Mouse (Mus musculus) cortical plate, adult 2 months (tissue): ENCODE results near the gene Grtp1.

Source experiments
- CTCF ChIP-seq: fragments of 200-500 bp; IDR thresholded peaks from 2 replicates; pipeline ENCODE4 v1.5.1; 2011; ENCODE audit warnings: mild to moderate bottlenecking, control low read depth, low read length; ENCODE audit not compliant: insufficient read depth; ENCODE audit errors: extremely low read depth
- POLR2A ChIP-seq: fragments of 200-500 bp; IDR thresholded peaks from 2 replicates; pipeline ENCODE4 v1.6.1; 2011; ENCODE audit warnings: mild to moderate bottlenecking, low read length, control low read depth; ENCODE audit not compliant: insufficient read depth; ENCODE audit errors: extremely low read depth

DNA sequence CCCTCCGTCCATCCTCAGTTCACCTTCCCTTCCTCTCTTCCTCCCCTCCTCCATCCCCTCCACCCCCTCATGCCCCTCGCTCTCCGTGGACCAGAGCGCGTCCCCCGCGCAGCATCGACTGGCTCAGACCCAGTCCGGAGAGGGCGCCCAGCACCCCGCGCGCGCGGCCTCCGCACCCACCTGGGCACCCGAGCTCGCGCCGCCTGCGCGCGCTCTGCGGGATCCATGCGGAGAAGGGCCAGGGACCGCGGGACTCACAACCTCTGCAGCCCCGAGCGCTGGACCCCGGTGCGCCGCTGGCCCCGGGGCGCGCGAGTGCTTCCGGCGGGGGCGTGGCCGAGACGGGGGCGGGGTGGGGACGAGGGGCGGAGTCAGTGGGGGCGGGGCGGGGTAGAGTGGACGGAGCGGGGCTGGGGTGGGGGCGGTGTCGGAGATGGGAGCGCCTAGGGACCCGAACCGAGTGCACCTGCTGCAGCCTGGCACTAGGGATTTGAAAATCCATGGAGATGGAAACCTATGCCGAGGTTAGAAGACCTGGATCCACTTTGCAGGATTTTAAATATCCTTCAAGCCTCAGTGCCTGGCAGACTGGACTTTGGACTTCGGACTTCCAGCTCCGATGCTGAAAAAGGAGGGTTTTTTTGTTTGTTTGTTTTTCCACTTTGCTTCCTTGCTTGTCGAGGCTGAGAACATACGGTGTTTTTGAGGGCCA is at the start of gene Grtp1:
- TF ChIP-seq CTCF (no peak), POLR2A (no peak)
